Mouse (Mus musculus) C2C12 (cell line): ENCODE measurements around the gene Stmn1. TPM values are rescaled to one million over a fixed set of nuclear protein-coding genes. Genes with fewer than 3 reads are reported as not detected.

ENCODE experiments used
- H3K27me3 ChIP-seq: one replicate; pipeline ENCODE4 v1.6.1; 2011; ENCODE audit not compliant: control insufficient read depth, insufficient read depth, insufficient read length
- H3K36me3 ChIP-seq: one replicate; pipeline ENCODE4 v1.6.1; 2011; ENCODE audit not compliant: control insufficient read depth, insufficient read depth
- H3K4me3 ChIP-seq: one replicate; pipeline ENCODE4 v1.5.1; 2011; ENCODE audit warnings: mild to moderate bottlenecking, control low read depth; ENCODE audit not compliant: poor library complexity, insufficient read depth, severe bottlenecking
- H3K79me2 ChIP-seq: one replicate; pipeline ENCODE4 v1.6.1; 2011; ENCODE audit not compliant: control insufficient read depth, insufficient read depth
- H3K79me3 ChIP-seq: one replicate; pipeline ENCODE4 v1.6.1; 2011; ENCODE audit warnings: low read depth, control low read depth
- H3ac ChIP-seq: one replicate; pipeline ENCODE3; 2011; ENCODE audit warnings: low read depth; ENCODE audit not compliant: control insufficient read depth, insufficient read length
- CEBPB ChIP-seq: IDR thresholded peaks from one replicate; pipeline ENCODE4 v1.6.1; 2011; ENCODE audit warnings: low read depth, mild to moderate bottlenecking, control low read depth, moderate library complexity
- CTCF ChIP-seq: IDR thresholded peaks from one replicate; pipeline ENCODE4 v1.5.1; 2011; ENCODE audit not compliant: control insufficient read depth, insufficient read depth, insufficient read length
- FOSL1 ChIP-seq: IDR thresholded peaks from one replicate; pipeline ENCODE4 v1.8.0; 2011; ENCODE audit warnings: mild to moderate bottlenecking, low read length; ENCODE audit not compliant: poor library complexity, insufficient read depth, severe bottlenecking
- MAX ChIP-seq: IDR thresholded peaks from one replicate; pipeline ENCODE4 v1.6.1; 2011; ENCODE audit warnings: mild to moderate bottlenecking, control low read depth
- MYOD1 ChIP-seq: IDR thresholded peaks from one replicate; pipeline ENCODE4 v1.6.1; 2011; ENCODE audit warnings: low read depth; ENCODE audit not compliant: control insufficient read depth, insufficient read length
- MYOG ChIP-seq: IDR thresholded peaks from one replicate; pipeline ENCODE4 v1.6.1; 2011; ENCODE audit not compliant: control insufficient read depth, insufficient read length; ENCODE audit errors: extremely low read depth
- USF1 ChIP-seq: IDR thresholded peaks from one replicate; pipeline ENCODE4 v1.6.1; 2011; ENCODE audit warnings: low read depth, mild to moderate bottlenecking, control low read depth, moderate library complexity
- polyA plus RNA-seq: library from polyadenylated mRNA; unstranded; fragments of >200 nt; fragmentation: generic; extraction: Trizol; gene quantifications from one replicate; pipeline ENCODE4 v1.2.1, GENCODE M21; 2012; ENCODE audit warnings: missing spikeins

The Stmn1 gene
- polyA plus RNA-seq, 1 experiment, result 349 TPM

DNA sequence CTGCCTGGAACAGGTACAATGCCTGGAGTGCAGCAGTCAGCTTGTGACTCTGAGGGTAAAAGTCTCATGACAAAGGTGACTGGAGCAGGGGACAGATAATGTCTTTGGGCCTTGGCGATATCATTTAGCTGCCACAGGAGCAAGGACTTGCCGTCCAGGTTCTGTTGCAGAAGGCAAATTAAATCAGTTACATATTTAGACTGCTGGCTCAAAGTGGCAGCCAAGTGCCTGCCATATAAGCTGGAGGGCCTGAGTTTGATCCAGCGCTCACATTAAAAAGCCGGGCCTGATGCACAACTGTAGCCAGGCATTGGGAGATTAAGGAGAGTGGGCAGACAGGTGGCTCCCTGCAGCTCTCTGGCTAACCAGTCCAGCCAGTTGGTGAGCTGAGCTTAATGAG lies 11.7 kb downstream of the Stmn1 start:
- Histone ChIP-seq H3ac (no peak overlapping the region), H3K27me3 (no peaks in the 10 kb centered on the region), H3K79me3 (no peaks in the 10 kb centered on the region), H3K4me3 (no peak overlapping the region), H3K36me3 (peaks cover 3% of the 10 kb centered on the region), H3K79me2 (no peaks in the 10 kb centered on the region)
- no peak for TF ChIP-seq MYOD1
- TF ChIP-seq USF1, result no peak
- TF ChIP-seq CTCF, result no peak
- TF ChIP-seq MAX, result no peak
- TF ChIP-seq FOSL1, result no peak
- no peak for TF ChIP-seq CEBPB
- no peak for TF ChIP-seq MYOG

GRCm38 (mm10) chr4:134480864-134481263 lies 12.7 kb downstream of the Stmn1 start:
- H3K79me3 ChIP-seq, result no peaks in the 10 kb centered on the region
- no peak overlapping the region for H3ac ChIP-seq
- TF ChIP-seq CEBPB (no peak), MYOG (no peak), MAX (no peak), FOSL1 (no peak), USF1 (no peak), MYOD1 (no peak), CTCF (peak; percentile 68)

GRCm38 (mm10) chr4:134481270-134481669 lies 13.2 kb downstream of the Stmn1 start:
- H3K4me3 ChIP-seq, result no peak overlapping the region
- TF ChIP-seq FOSL1 (no peak), USF1 (no peak), MYOD1 (no peak), MYOG (no peak), CEBPB (no peak), MAX (no peak), CTCF (no peak)

More at GRCm38 (mm10) chr4:134480864-134481263, 12.7 kb downstream of the Stmn1 start:
- no peaks in the 10 kb centered on the region for H3K36me3 ChIP-seq
- no peak overlapping the region for H3K4me3 ChIP-seq
- H3K27me3 ChIP-seq, result no peaks in the 10 kb centered on the region
- H3K79me2 ChIP-seq, result no peaks in the 10 kb centered on the region

GRCm38 (mm10) chr4:134482442-134482841 lies 14.3 kb downstream of the Stmn1 start:
- no peak overlapping the region for H3ac ChIP-seq
- TF ChIP-seq CTCF, result no peak
- no peak for TF ChIP-seq FOSL1
- TF ChIP-seq MYOG, result no peak
- no peaks in the 10 kb centered on the region for H3K79me3 ChIP-seq
- H3K4me3 ChIP-seq, result no peak overlapping the region
- H3K36me3 ChIP-seq, result no peaks in the 10 kb centered on the region
- H3K27me3 ChIP-seq, result no peaks in the 10 kb centered on the region
- no peaks in the 10 kb centered on the region for H3K79me2 ChIP-seq

More at GRCm38 (mm10) chr4:134481270-134481669, 13.2 kb downstream of the Stmn1 start:
- Histone ChIP-seq H3K36me3 (no peaks in the 10 kb centered on the region), H3K27me3 (no peaks in the 10 kb centered on the region), H3K79me3 (no peaks in the 10 kb centered on the region), H3ac (no peak overlapping the region), H3K79me2 (no peaks in the 10 kb centered on the region)

DNA sequence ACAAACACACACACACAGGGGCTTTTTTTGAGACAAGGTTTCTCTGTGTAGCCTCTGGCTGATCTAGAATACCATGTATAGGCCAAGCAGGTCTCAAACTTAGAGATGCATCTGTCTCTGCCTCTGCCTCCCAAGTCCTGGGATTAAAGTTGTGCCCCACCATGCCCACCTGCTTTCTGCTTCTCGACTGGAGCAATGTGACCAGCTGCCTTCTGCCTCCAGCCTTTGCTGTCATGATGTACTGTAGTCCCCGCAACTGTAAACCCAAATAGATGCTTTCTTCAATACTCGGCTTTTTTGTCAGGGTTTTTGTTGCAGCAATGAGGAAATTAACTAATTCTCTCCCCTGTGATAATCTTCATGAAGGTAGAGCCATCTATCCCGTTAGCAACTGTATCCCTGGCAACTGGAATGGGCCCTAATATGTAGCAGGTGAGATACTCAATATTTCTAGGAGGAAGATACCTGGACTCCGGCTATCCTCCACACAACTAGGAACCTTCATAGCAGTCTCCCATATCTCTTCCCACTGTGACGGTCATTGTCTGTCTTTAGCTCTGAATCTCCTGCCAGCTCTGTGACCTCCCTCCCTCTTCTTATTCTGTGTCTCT lies 15.1 kb downstream of the Stmn1 start:
- H3K79me2 ChIP-seq, result no peaks in the 10 kb centered on the region
- H3K27me3 ChIP-seq, result no peaks in the 10 kb centered on the region
- TF ChIP-seq CTCF (no peak), MYOD1 (no peak), MAX (no peak), MYOG (no peak), CEBPB (no peak), FOSL1 (no peak), USF1 (no peak)
- no peak overlapping the region for H3K4me3 ChIP-seq
- no peak overlapping the region for H3ac ChIP-seq
- no peaks in the 10 kb centered on the region for H3K79me3 ChIP-seq
- no peaks in the 10 kb centered on the region for H3K36me3 ChIP-seq

DNA sequence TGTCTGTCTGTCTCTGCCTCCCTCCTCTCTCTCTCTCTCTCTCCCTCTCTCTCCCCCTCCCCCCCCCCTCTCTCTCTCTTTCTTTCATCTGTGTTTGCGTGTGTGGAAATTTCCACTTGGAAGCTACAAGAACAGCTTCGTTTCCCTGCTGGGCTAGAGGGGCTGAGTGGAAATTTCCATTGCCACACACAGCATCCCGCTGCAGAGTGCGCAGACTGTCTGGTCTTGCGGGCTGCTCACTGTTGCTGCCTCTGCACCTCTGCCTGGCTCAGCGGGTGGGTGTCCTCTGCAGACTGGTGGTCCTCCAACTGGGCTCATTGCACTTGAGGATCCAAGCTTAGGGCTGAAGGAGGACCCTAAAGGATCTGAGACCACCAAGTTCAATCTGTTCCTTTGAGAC lies 15.6 kb downstream of the Stmn1 start:
- Histone ChIP-seq H3ac (no peak overlapping the region), H3K4me3 (no peak overlapping the region), H3K36me3 (no peaks in the 10 kb centered on the region), H3K27me3 (no peaks in the 10 kb centered on the region), H3K79me2 (no peaks in the 10 kb centered on the region), H3K79me3 (no peaks in the 10 kb centered on the region)
- TF ChIP-seq MAX, result no peak
- no peak for TF ChIP-seq MYOD1
